Mouse (Mus musculus) heart, postnatal 4 days (tissue): ENCODE data around the gene Vmn1r219. TPM values are rescaled to one million over a fixed set of nuclear protein-coding genes. Genes with fewer than 3 reads are reported as not detected.
"Not testable (repeated sequence)": the region's sequence is repeated elsewhere in the genome, so short reads cannot be mapped to it uniquely, and the experiment has no call there.

Source experiments
- DNase-seq: peaks from one replicate; pipeline ENCODE4 v3.0.0; 2021
- total RNA-seq, 2 experiments: library from RNA; stranded (reverse); gene quantifications; 2 replicates each; pipeline ENCODE4 v1.2.3; 2021

The Vmn1r219 gene
- total RNA-seq, result not detected

DNA sequence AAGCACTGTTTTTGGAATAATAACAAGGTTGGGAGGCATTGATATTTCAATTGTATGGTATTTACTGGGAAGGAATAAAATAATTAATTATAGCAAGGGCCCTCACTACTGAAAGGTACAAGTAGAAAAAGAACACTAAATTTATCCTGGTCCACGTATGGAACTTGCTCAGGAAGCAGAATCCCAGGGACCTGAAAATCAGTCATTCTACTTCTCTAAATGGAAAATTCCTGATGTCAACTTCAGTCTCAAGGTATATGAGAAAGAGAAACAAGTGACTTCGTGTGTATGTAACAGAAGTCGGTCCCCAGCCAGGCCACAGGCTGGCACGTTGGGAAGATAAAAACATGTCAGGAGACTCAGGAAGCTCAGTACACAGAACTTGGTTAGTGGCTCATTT, at the start of gene Vmn1r219:
Gene Vmn1r219, plus strand, starts transcription at position 301 of the 400 bp plus-strand sequence.
- DNase-seq, result no peak

DNA sequence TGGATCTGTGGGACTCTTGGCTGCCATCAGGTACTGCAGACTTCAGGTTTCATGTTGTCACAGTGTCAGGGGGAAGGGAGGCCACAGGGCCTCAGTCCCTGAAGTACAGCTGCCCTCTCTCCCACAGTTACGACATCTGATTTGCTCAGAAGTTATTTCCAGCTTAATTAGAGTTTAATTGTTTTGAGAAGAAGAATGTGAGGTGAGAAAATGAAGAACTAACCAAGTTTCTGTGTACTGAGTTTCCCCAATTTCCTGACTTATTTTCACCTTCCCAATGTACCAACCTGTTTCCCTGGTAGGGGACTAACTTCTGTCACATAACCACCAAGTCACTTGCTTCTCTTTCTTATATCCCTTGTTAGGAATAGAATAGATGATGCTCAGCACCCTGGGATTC, 41.0 kb upstream of the Vmn1r219 start, which contains the start of gene Vmn1r217:
Gene Vmn1r217, minus strand, starts transcription at position 101 of the 400 bp plus-strand sequence.
- DNase-seq, result not testable (repeated sequence)

DNA sequence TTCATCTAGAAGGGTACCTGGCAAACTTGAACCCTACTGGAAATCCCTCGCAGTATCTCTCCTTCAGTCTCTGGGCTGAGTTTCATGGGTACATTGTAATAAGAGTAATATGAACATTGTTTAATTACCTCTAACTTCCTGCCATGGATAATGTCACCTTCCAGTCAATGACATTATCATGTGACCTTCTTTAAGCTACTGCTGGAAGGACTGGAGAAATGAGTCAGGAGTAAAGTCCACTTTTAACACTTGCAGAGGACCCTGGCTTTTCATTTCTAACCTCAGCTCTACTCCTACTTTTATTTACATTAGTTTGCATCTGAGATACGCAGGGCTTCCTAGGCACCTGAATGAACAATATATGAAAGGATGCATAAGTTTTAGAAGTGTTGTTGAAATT, 38.5 kb upstream of the Vmn1r219 start:
- no peak for DNase-seq

DNA sequence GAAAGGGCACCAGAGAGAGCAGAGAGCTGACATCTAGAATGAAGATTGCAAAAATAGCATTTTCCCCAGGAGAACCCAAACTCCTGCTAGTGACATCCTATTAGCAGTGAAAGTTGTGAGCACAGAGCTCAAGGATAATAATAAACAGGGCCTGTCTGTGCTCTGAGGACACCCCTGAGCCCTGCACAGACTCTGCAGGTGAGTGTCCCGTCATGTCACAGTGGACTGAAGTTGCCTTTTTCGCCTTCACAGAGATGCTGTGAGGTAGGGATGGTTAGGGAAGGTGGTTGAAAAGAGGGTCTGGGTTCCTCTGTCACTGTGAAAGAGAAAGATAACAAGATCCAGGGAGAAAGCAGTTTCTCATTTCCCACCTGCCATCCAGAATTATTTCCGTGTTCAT, 26.0 kb upstream of the Vmn1r219 start, which contains the start of gene Vmn1r218:
Gene Vmn1r218, plus strand, starts transcription at position 57 of the 400 bp plus-strand sequence.
- no peak for DNase-seq

DNA sequence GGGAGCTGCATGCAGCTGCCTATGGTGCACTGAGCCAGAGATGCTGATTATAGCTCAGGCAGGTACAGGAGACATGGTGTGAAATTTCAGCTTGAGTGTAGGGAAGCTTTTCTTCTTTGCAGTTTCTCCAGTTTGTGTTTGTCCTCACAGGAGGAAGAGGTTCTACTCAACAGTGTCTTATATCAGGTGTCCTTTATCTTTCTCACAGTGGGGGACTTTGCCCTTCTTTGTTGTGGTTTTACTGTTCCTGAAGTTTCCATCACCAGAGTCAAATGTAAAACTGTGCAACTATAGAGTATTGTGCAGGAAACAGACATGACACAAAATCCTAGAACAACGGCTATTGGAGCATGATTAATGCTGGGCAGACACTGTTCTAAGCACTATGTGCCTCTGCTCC, 25.6 kb upstream of the Vmn1r219 start:
- DNase-seq, result no peak

DNA sequence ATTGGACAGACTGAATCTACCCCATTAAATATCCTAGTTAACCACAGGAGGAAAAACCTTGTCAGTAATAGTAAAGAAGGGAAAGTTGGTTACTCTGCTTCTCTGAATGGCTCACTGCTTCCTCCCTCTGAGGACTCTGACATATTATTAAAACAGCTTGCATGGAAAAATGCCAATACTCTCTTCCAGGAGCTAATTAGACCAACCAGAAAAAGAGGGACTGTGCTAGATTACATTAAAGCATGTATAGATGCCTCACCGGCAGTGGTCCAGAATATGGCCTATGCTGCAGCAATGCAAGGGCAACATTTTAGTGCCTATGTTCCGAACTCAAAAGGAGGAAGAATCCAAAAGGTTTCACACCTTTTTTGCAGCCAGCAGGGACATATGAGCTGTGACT, 20.2 kb upstream of the Vmn1r219 start:
- DNase-seq, result no peak

DNA sequence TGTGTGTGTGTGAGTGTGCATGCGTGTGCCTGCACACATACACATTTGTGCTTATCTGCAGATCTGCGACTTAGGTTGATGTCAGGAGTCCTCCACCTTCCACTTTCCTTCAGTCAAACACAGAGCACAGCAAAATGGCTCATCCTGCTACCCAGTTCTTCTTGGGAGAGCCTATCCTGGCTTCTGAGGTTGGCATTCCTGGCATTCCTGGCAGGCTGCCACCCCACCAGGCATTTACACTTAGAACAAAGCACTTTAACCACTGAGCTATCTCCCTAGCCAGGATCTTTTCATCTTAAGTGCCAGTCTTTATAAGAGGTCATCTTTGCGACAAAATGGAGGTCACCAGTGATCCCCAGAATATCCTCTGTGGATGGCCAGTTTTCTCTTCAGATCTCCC, 1.3 kb upstream of the Vmn1r219 start:
- DNase-seq, result peak; percentile 27

DNA sequence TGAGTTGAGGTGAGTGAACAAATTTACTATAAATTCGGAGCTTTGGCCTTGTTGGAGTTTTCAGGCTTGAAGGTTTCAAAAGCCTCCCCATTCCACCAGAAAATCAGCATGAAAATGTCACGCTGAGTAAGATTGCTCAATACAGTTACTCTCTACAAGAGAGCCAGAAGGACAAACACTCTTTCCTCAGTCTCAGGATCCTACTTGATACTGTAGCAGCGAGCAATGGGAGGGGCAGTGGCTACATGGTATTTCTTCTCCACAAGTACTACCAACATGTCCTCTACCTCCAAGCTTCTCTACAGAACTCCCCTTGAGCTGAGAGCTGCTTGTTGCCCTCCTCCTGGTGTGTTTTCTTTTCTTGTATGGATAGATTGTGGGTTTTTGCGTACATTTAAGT, 7.4 kb downstream of the Vmn1r219 start:
- not testable (repeated sequence) for DNase-seq

DNA sequence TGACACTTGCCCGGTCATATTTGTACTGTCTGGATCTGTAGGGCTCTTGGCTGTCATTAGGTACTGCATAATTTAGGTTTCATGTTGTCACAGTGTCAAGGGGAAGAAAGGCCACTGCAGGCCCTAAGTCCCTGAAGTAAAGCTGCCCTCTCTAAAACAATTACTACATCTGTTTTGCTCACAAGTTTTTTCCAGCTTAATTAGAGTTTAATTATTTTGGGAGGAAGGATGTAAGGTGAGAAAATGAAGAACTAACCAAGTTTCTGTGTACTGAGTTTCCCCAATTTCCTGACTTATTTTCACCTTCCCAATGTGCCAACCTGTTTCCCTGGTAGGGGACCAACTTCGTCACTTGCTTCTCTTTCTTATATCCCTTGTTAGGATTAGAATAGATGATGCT, 28.8 kb downstream of the Vmn1r219 start, which contains the start of gene Vmn1r220:
Gene Vmn1r220, minus strand, starts transcription at position 101 of the 400 bp plus-strand sequence.
- no peak for DNase-seq

DNA sequence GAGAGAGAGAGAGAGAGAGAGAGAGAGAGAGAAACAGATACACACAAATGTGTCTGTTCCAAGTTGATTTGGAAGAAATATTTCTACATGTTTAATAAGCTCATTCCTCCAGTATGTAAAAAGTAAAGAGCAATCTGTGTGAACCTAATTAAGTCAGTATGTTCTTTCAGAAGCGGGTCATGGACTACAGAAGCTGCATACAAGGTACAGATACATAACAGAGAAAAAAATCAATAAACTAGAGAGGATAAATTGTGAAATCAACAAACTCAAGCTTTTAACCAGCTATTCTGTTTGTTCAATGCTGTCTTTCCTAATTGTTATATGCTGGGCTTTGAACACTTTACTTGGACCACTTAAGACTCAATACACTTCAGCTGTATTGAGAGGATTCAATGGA, 44.8 kb downstream of the Vmn1r219 start:
- DNase-seq, result not testable (repeated sequence)

DNA sequence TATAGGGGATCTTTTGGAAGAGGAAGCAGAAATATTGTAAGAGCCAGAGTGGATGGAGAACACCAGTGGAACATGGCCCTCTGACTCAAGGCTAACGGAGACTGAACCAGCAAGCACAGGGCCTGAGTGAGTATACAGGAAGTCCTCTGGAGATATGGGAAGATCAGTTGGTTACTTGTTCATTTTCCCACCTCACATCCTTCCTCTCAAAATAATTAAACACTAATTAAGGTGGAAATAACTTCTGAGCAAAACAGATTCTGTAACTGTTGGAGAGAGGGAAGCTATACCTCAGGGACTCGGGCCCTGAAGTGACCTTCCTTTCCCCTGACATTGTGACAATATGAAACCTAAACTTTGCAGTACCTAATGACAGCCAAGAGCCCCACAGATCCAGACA, 54.7 kb downstream of the Vmn1r219 start, which contains the start of gene Vmn1r221:
Gene Vmn1r221, plus strand, starts transcription at position 301 of the 400 bp plus-strand sequence.
- not testable (repeated sequence) for DNase-seq

Other genes with a start within 250 kb of the Vmn1r219 start
- gene Vmn1r213, start 151.7 kb upstream of the Vmn1r219 start, total RNA-seq, result not detected
- gene Vmn1r214, start 128.9 kb upstream of the Vmn1r219 start, total RNA-seq, result not detected
- gene Vmn1r215, start 91.3 kb upstream of the Vmn1r219 start, total RNA-seq, result not detected
- gene Vmn1r217, start 41.1 kb upstream of the Vmn1r219 start, total RNA-seq, result not detected
- not detected for gene Vmn1r218, start 26.2 kb upstream of the Vmn1r219 start, total RNA-seq
- gene Vmn1r220, start 28.7 kb downstream of the Vmn1r219 start, total RNA-seq, result not detected
- not detected for gene Vmn1r221, start 54.8 kb downstream of the Vmn1r219 start, total RNA-seq
- not detected for gene Vmn1r222, start 76.6 kb downstream of the Vmn1r219 start, total RNA-seq
- not detected for gene Vmn1r223, start 87.8 kb downstream of the Vmn1r219 start, total RNA-seq
- gene Zfp322a, start 209.9 kb downstream of the Vmn1r219 start, total RNA-seq, result 10 to 100 TPM; 17.6 to 23.5 TPM